Mouse (Mus musculus): ENCODE results near the gene Trip6.

DNA sequence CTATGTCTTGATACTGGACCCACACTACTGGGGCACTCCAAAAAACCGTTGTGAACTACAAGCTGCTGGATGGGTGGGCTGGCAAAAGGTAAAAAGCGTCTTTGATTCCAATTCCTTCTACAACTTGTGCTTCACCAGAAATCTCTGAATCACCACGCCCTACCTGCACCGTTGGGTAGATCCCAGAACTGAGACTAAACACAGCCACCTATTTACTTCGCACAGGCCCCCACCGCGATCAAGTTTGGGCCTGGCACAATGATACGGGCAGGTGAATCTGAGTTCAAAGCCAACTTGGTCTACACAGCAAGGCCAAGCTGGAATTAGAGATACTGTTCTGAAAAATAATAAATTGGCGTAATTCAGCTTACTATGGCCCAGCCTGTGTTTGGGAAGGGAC, 18.9 kb downstream of the Trip6 start:
- TF ChIP-seq TAL1 (IDR thresholded peaks at IDR 0.05; ENCODE audit: low read length) = no peak
- no peak for TF ChIP-seq GATA1 (IDR thresholded peaks at IDR 0.05; ENCODE audit: low read length)
